Mouse (Mus musculus) heart, adult 2 months (tissue): Measurements from ENCODE around the gene Car12. TPM values are rescaled to one million over a fixed set of nuclear protein-coding genes. Genes with fewer than 3 reads are reported as not detected.

Source experiments
- DNase-seq, 2 experiments: peaks; one replicate each; pipeline ENCODE4 v3.0.0; 2021
- H3K27ac ChIP-seq: fragments of 200-600 bp; 2 replicates; pipeline ENCODE4 v1.8.1; 2022
- H3K27me3 ChIP-seq: fragments of 200-500 bp; 2 replicates; pipeline ENCODE4 v1.6.1; 2012; ENCODE audit warnings: mild to moderate bottlenecking, low read length, inconsistent platforms, mixed read lengths; ENCODE audit not compliant: control insufficient read depth, insufficient read depth
- H3K36me3 ChIP-seq: fragments of 200-500 bp; 2 replicates; pipeline ENCODE4 v1.6.1; 2012; ENCODE audit warnings: low read length, inconsistent platforms; ENCODE audit not compliant: control insufficient read depth, insufficient read depth
- H3K4me1 ChIP-seq: fragments of 200-500 bp; 2 replicates; pipeline ENCODE4 v1.6.1; 2011; ENCODE audit warnings: low read length; ENCODE audit not compliant: control insufficient read depth, insufficient read depth
- H3K4me3 ChIP-seq: fragments of 200-600 bp; 2 replicates; pipeline ENCODE4 v1.8.1; 2022
- H3K79me2 ChIP-seq: fragments of 200-500 bp; replicated peaks from 2 replicates; pipeline ENCODE4 v1.6.1; 2012; ENCODE audit warnings: mild to moderate bottlenecking, inconsistent platforms, low read length, moderate library complexity, mixed read lengths; ENCODE audit not compliant: control insufficient read depth, insufficient read depth
- H3K9ac ChIP-seq: fragments of 200-500 bp; 2 replicates; pipeline ENCODE4 v1.6.1; 2012; ENCODE audit warnings: low read depth, mild to moderate bottlenecking, control low read depth, inconsistent platforms, low read length, mixed read lengths
- CTCF ChIP-seq: fragments of 200-600 bp; IDR thresholded peaks from 2 replicates; pipeline ENCODE4 v1.8.1; 2022; ENCODE audit warnings: antibody characterized with exemption, mild to moderate bottlenecking, moderate library complexity
- EP300 ChIP-seq: fragments of 200-500 bp; IDR thresholded peaks from 2 replicates; pipeline ENCODE4 v1.6.1; 2011; ENCODE audit warnings: low read depth, low read length, control low read depth; ENCODE audit not compliant: insufficient read depth
- POLR2A ChIP-seq: fragments of 200-500 bp; IDR thresholded peaks from 2 replicates; pipeline ENCODE4 v1.6.1; 2011; ENCODE audit warnings: mild to moderate bottlenecking, low read depth, low read length, control low read depth; ENCODE audit not compliant: insufficient read depth
- WGBS: fragments of 180-500 bp; shearing (Covaris S2); methylation state at CpG from one replicate; pipeline ENCODE4 v1.1.7; 2018; 5-methylcytosine and 5-hydroxymethylcytosine counted together
- intact Hi-C: fragments of 180-260 bp; cut with DNase I; formaldehyde crosslinking; loops from one replicate; pipeline ENCODE4 v1.15.1; 2025
- polyA plus RNA-seq: library from polyadenylated mRNA; depleted of rRNA; stranded (reverse); fragments of >200 nt; gene quantifications from 2 replicates; pipeline ENCODE4 v1.2.3, GENCODE M21; 2012
- total RNA-seq, 2 experiments: library from RNA; stranded (reverse); gene quantifications; 2 replicates each; pipeline ENCODE4 v1.2.3; 2021

Gene Car12
- total and polyA plus RNA-seq, 3 experiments: not detected

DNA sequence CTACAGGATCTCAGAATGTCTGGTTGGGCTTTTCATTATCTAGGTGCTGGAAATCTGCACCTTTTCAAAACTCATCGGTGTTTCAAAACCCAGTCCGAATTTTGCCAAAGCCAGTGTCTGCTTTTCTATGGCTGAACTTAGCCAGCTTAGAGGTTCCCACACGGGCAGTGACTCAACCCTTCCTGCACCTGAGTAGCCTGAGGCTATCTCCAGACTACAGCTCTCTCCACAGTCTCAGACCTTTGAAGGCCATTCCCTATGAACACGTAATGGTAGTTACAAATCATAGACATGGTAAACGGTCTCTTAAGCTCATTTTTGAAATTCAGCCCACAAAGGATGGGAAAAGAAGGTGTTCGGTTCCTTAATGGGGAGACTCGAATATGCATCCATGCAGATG is 26.0 kb downstream of the Car12 start:
- H3K27ac ChIP-seq: no peak overlapping the region
- intact Hi-C loops: no loop called here
- no peak for TF ChIP-seq CTCF
- TF ChIP-seq POLR2A: no peak
- TF ChIP-seq EP300: no peak
- 79% methylated on average over 7 of the region's 7 CpGs for WGBS
- H3K79me2 ChIP-seq: no peaks in the 10 kb centered on the region
- DNase-seq: no peak
- no peaks in the 10 kb centered on the region for H3K4me1 ChIP-seq
- H3K27me3 ChIP-seq: no peaks in the 10 kb centered on the region
- H3K9ac ChIP-seq: no peak overlapping the region
- H3K4me3 ChIP-seq: no peak overlapping the region
- H3K36me3 ChIP-seq: no peaks in the 10 kb centered on the region

DNA sequence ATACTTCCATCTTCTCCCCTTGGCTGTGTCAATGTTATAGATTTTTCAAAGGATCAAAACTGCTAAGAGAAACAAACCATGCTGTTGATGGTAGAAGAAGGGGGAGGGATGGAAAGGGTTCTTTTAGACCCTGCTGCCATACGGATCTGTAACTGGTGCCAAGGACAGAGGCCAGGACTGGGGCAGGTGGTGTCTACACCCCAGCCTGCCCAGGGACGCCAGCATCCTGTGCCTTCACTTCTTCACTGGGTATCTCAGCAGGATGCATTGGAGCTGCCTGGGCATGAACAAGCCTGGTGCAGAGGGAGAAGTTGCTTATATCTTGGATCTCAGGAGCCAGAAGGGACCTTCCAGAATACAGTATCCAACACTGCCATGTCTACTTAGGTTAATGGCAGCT is 31.0 kb downstream of the Car12 start:
- no peaks in the 10 kb centered on the region for H3K79me2 ChIP-seq
- H3K9ac ChIP-seq: no peak overlapping the region
- H3K36me3 ChIP-seq: no peaks in the 10 kb centered on the region
- no peak overlapping the region for H3K4me3 ChIP-seq
- H3K4me1 ChIP-seq: no peaks in the 10 kb centered on the region
- intact Hi-C loops: no loop called here
- WGBS: 76% methylated on average over 2 of the region's 2 CpGs
- TF ChIP-seq POLR2A (no peak), CTCF (no peak), EP300 (no peak)
- H3K27me3 ChIP-seq: no peaks in the 10 kb centered on the region
- DNase-seq: no peak
- H3K27ac ChIP-seq: no peak overlapping the region

DNA sequence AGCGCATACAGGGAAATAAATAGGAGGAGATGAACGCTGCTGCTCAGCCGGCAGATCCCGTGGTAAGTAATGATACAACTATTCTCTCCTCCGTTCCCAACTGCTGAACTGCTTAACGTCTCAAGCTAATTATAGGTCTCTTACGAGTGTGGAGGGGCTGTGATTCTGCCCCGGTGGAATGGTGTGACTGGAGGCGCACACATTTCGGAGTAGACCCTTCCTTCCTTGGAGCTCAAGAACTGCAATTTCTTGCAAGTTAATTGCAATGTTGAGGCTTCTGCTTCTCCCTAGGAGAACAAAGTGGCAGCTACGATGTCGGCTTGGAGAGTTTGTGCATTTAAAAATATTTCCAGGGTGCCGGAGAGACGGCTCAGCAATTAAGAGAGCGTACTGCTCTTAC is 34.9 kb downstream of the Car12 start:
- H3K27me3 ChIP-seq: no peaks in the 10 kb centered on the region
- TF ChIP-seq EP300: no peak
- TF ChIP-seq POLR2A: no peak
- TF ChIP-seq CTCF: no peak
- H3K27ac ChIP-seq: no peak overlapping the region
- no peak overlapping the region for H3K4me3 ChIP-seq
- intact Hi-C loops: no loop called here
- H3K79me2 ChIP-seq: no peaks in the 10 kb centered on the region
- no peaks in the 10 kb centered on the region for H3K36me3 ChIP-seq
- DNase-seq: no peak
- H3K4me1 ChIP-seq: no peaks in the 10 kb centered on the region
- 70% methylated on average over 15 of the region's 15 CpGs for WGBS
- no peak overlapping the region for H3K9ac ChIP-seq

GRCm38 (mm10) chr9:66752849-66753248 is 39.4 kb downstream of the Car12 start:
- H3K4me3 ChIP-seq: no peak overlapping the region
- no peak for TF ChIP-seq CTCF
- no peak for TF ChIP-seq EP300
- TF ChIP-seq POLR2A: no peak
- no peaks in the 10 kb centered on the region for H3K79me2 ChIP-seq
- intact Hi-C loops: no loop called here
- no peaks in the 10 kb centered on the region for H3K27me3 ChIP-seq
- no peak overlapping the region for H3K27ac ChIP-seq
- DNase-seq: no peak
- no peaks in the 10 kb centered on the region for H3K4me1 ChIP-seq
- 83% methylated on average over 6 of the region's 6 CpGs for WGBS
- no peak overlapping the region for H3K9ac ChIP-seq
- H3K36me3 ChIP-seq: no peaks in the 10 kb centered on the region

DNA sequence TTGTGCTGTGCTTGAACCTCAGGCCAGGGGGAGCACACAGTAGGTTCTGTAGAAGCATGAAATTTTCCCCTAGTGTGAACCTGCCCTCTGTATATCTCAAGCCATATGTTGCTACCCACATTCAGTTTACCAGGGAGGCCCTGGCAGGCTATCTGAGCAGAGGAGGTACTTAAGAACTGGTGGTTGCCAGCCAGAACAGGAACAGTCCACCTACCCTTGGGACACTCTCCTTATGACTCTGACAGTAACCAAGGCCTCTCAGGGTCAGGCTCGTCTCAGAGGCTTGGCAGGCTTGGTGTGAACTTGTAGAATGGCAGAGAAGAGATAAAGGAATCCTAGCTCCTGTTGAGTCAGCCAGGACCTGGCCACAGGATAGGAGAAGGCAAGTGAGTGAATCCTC is 47.5 kb downstream of the Car12 start:
- intact Hi-C loops: no loop called here

DNA sequence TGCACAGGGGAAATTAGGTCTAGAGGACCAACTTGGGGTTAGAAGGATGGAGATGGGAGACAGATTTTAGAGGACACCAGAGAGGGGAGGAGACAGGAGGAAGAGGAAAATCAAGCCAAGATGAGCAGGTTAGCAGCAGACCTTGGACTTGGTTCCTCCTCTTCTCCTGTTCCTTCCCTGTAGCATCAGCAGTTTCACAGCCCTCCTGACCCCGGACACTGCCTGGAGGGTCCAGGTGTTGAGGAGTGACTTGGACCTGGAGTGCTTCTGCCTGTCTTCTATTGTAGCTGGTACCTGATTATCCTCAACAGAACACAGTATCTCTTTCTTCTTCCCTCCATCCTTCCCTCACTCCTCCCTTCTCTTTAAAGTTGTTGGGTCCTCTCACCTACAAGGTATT is 55.2 kb downstream of the Car12 start:
- intact Hi-C loops: no loop called here
- Histone ChIP-seq H3K79me2 (no peaks in the 10 kb centered on the region), H3K27me3 (no peaks in the 10 kb centered on the region), H3K9ac (no peak overlapping the region), H3K27ac (no peak overlapping the region), H3K4me1 (no peaks in the 10 kb centered on the region), H3K4me3 (no peak overlapping the region), H3K36me3 (no peaks in the 10 kb centered on the region)
- no peak for TF ChIP-seq CTCF
- no peak for TF ChIP-seq POLR2A
- no peak for TF ChIP-seq EP300
- WGBS: 86% methylated on average over 1 of the region's 1 CpGs
- DNase-seq: no peak

More for the DNA sequence above, 47.5 kb downstream of the Car12 start:
- H3K36me3 ChIP-seq: no peaks in the 10 kb centered on the region
- no peak for DNase-seq
- TF ChIP-seq EP300 (no peak), CTCF (no peak), POLR2A (no peak)
- 30% methylated on average over 1 of the region's 1 CpGs for WGBS
- H3K79me2 ChIP-seq: no peaks in the 10 kb centered on the region
- no peaks in the 10 kb centered on the region for H3K4me1 ChIP-seq
- H3K27ac ChIP-seq: no peak overlapping the region
- no peak overlapping the region for H3K4me3 ChIP-seq
- no peak overlapping the region for H3K9ac ChIP-seq
- H3K27me3 ChIP-seq: no peaks in the 10 kb centered on the region
